Mouse (Mus musculus): ENCODE data around the gene Inca1. TPM values are rescaled to one million over a fixed set of nuclear protein-coding genes. Genes with fewer than 3 reads are reported as not detected.

Inca1 gene
- total RNA-seq, 2 experiments from 2014 or later, result 1.9 to 2.1 TPM

DNA sequence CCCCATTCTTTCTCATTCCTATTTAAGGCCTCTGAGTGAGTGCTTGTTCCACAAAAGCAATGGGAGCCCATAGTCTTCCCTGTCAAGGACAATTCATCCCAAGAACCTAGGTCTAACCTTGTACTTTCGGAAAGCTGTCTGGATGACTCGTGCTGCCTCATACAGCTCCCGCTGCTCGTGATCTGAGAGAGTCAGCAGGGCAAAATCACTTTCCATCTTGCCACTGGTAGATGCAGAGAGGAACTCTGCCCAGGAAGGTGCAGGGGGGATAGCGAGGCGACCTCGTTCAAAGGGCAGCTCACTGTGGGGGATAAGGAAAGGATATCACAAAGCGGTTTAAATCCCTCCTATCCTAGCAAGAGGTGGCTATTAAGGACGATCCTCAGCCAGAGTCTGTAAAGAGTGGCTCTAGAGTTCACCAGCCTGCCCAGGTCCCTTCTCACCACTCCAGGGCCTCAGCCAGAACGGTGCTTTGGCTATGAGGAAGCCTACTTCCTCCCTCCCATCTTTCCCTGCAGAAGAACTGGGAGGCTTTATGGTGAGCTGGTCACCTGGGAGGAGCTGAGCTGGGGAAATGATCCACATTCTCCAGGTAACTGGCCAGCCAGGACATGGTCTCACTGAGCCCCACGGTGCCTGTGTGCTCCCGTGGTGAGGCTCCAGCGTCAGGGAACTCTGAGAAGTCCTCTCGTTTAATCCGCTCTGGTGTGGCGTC, 28.5 kb downstream of the Inca1 start:
- no peak for DNase-seq (ENCODE audit: low spot score in 2 of 2)

- DNase-seq (ENCODE audit: low spot score in 2 of 2), result no peak
Measured at GRCm38 (mm10) chr11:70670483-70670882, 29.5 kb downstream of the Inca1 start.

DNA sequence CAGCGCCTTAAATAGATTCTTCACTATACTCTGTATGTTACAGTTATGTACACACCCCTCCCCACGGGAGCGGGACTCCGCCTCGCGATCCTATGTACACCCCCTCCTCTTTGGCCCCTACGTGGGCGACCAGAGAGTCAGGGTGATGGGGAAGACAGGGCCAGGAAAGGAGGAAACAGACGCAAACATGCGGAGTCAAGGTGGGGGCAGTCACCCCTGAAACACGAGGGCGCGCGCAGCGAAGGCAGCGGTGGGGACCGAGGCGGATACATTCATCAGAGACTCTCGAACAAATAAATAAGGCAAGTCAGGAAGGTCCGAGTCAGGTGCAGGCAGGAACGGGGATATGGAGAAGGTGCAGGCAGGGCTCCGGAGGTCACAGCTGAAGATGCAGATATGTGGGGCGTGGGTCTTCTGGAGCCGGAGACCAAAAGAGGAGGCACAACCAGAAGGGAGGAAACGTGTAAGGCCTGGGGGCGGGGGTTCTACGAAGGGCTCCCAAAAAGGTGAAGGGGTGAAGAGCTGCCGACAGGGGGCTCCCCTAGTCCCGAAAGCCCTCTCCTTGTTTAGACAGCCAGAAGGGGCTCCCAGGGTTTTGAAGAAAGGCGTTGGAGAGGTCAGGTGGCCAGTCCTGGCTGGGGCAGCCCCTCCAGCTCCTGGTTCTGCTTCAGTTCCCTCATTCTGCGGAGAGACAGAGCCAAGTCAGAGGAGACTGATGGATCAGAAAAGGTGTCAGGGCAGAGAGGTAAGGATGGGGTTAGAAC, 30.2 kb downstream of the Inca1 start:
- DNase-seq (ENCODE audit: low spot score in 2 of 2), result peak; percentile 71 to 74

GRCm38 (mm10) chr11:70668771-70669505, 31.0 kb downstream of the Inca1 start, which contains the start of gene Spag7:
Gene Spag7 (minus strand): TSS chr11:70669416.
- DNase-seq (ENCODE audit: low spot score in 2 of 2), result peak; percentile 97 to 99

GRCm38 (mm10) chr11:70668335-70668770, 31.6 kb downstream of the Inca1 start:
- DNase-seq (ENCODE audit: low spot score in 2 of 2), result peak in 1 of 2 experiments; percentile 81

DNA sequence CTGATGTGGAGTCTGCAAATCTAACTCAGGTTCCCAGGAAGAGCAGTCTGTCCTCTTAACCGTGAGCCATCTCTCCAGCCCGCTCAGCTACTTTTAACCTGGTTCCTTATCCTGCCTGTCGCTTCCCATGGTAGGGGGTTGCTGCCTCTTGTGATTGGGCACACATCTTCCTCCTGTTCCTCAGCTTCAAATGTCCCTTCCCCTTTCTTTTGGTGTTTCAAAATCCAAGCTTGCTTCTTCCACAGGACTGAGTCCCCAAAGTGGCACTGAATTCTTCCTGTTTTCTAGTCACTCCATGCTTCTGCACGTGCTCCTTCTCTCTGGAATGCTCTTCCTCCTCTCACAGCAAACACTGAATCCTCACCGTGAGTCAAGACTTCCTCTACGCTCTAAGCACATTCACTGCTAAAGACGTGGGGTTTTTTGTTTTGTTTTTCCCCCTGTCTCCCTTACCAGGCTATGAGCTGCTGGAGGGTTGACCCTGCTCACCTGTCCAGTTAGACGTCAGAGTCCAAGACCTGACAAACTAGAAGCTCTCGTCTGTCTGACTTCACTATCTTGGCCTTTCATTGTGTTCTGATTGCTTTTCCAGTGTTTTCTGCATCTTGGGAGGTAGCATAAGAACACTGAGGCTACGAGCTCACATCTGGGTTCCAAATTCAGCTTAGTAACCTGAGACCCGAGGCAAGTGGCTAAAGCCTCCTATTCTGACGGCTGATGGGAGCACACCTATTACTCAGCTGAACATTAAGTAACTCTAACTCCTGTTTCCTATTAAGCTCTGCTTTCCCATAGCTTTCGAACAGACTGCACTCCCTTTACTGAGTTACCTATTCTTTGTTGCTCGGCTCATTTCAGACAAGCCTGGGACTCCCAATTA, 32.4 kb downstream of the Inca1 start:
- no peak for DNase-seq (ENCODE audit: low spot score in 2 of 2)

DNA sequence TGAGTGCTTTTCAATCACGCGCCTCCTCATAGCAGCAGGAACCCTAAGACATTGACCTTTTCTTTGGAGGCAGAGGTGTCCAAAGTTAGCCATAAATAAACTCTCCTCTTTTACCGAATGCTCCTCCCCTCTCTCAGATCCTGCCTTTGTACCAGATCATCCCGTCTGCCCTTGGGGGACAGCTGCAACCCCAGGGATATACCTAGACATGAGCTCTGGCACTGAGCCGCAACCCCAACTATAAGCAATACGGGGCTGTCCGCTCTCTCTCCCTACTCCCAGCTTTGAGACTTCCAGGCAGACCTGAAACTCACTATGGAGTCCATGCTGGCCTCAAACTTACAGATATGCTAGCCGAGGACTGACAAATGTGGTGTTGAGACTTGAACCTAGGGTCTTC, 33.3 kb downstream of the Inca1 start:
- DNase-seq (ENCODE audit: low spot score in 2 of 2), result no peak

GRCm38 (mm10) chr11:70664741-70665140, 35.2 kb downstream of the Inca1 start:
- DNase-seq (ENCODE audit: low spot score in 2 of 2), result no peak

DNA sequence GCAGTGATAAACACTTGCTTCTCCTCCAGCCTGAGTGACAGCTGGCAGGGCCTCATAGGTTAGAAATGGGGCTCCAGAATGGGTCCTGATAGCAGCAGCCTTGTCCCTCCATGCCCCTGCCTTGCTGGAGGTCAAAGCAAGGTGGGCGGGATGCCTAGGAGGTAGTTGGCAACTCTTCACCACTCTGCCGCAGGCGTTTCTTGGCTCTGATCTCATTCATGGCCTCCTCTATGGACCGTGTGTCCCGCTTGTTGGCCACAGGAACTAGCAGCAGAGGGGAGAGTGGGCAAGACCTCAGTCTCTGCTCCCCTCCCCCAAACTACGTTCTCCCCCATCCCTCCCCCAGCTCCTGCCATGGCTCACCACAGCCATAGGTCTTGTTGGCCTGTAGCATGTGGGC, 36.0 kb downstream of the Inca1 start:
- DNase-seq (ENCODE audit: low spot score in 2 of 2), result no peak

- no peak for DNase-seq (ENCODE audit: low spot score in 2 of 2)
Measured at GRCm38 (mm10) chr11:70663101-70663500, 36.9 kb downstream of the Inca1 start.

DNA sequence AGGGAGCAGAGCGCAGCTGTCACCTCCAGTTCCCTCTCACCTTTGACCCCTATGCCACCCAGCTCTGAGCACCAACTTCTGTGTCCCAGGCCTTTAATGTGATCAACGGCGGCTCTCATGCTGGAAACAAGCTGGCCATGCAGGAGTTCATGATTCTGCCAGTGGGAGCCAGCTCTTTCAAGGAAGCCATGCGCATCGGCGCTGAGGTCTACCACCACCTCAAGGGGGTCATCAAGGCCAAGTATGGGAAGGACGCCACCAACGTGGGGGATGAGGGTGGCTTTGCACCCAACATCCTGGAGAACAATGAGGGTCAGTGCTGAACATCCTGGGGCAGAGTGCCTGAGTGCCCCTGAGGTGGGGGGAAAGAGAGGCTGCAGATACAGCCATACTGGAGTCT, 39.4 kb downstream of the Inca1 start:
- DNase-seq (ENCODE audit: low spot score in 2 of 2), result no peak

- no peak for DNase-seq (ENCODE audit: low spot score in 2 of 2)
Measured at GRCm38 (mm10) chr11:70658942-70659341, 41.0 kb downstream of the Inca1 start.

- no peak for DNase-seq (ENCODE audit: low spot score in 2 of 2)
Measured at GRCm38 (mm10) chr11:70658521-70658920, 41.4 kb downstream of the Inca1 start.

- no peak for DNase-seq (ENCODE audit: low spot score in 2 of 2)
Measured at GRCm38 (mm10) chr11:70657991-70658390, 42.0 kb downstream of the Inca1 start.

GRCm38 (mm10) chr11:70657573-70657972, 42.4 kb downstream of the Inca1 start:
- no peak for DNase-seq (ENCODE audit: low spot score in 2 of 2)

- DNase-seq (ENCODE audit: low spot score in 2 of 2), result no peak
Measured at GRCm38 (mm10) chr11:70656964-70657363, 43.0 kb downstream of the Inca1 start, which contains the start of gene Eno3. Gene Eno3 (plus strand): TSS chr11:70657202.

DNA sequence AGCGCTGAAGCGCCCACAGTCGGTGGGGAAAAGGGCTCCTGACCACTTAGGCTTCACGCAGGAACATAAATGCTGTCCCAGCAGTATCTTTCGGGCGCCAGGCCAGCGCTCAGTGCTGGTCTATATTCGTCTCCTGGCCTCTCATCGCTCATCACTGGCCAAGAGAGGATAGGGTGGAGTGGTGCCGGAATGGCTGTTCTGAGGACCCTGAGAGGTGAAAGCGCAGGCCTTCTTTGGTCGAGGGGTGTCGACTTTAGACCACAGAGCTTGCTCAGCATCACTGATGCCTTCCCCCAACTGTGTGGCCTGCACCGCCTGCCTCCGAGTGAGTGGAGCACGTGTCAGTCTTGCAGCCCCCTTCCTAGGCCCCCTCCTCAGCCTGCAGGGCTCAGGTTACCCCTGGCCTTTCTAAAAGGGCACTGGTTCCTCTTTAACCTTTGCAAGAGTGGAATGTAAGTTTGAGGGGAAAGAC, 43.5 kb downstream of the Inca1 start:
- DNase-seq (ENCODE audit: low spot score in 2 of 2), result no peak

DNA sequence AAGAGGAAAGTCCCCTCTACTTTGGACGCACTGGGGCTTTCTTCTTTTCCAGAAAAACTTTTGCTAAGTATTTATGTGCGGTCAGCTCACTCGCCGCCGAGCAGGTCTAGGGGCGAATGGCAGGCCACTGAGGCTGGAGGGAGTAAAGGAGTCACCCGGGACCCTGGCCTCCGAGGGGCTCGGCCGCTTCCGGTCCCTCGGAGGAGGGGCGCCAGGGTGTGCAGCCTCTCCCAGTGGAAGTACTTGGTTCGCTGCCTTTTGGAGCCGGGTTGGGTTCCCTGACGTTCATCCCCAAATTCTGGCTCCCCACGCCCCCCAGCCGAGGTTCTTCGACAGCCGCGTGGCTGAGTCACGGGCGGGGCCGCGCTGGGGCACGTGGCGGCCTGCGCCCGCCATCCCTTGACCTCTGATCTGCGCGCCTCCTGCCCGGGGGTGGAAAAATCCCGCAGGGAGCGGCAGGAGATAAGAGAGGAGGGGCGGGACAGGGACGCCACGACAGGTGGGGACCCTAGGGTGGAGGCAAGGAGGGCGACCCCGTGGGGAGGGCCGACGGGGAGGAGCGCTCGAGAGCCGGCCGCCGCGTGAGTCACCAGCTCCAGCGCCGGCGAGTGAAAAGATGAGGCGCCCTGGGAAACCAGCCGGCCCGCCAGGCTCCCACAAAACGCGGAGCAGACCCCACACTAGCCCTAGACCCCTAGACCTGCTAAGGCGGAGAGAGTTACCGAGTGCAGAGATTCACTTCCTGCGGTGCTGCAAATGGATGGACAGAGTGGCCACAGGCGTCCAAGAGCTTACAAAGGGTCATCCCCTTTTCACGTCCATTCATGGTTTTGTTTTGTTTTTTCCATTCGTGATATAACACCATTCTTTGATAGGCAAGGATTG, 44.1 kb downstream of the Inca1 start:
- DNase-seq (ENCODE audit: low spot score in 2 of 2), result no peak

DNA sequence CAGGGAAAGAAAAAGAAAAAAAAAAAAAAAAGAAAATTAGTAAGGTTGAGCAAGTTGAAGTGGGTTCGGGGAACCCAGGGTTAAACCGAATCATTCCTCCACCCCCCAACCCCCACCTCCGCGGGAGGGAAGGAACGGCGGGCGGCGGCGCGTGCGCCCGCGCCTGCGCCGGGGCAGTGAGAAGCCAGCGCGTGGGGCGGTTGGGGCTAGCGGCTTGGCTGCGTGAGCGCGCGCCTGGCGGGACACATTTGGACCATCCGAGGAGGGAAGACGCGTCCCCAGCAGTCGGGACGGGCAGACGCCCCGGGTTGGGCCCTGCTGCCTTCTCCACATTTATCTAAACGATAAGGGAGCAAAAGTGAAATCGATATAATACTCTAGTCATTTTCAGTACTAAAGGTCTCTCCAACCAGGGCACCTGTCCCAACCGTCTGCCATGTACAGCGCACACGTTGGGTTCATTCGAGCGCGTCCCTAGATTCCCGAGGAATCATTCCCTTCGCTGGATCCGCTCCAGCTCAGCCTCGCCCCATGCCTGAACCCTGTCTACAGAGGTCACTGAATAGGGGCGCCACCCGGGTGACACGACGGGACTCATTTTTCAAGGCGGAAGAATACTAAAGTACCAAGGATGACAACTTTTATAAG, 44.9 kb downstream of the Inca1 start:
- peak in 1 of 2 experiments; percentile 78 for DNase-seq (ENCODE audit: low spot score in 2 of 2)
